Mouse (Mus musculus): Measurements from ENCODE around the gene Ctnnd1.
"Not testable (repeated sequence)": the region's sequence is repeated elsewhere in the genome, so short reads cannot be mapped to it uniquely, and the experiment has no call there.

Gene Ctnnd1

GRCm38 (mm10) chr2:84650464-84651195 lies at the start of gene Ctnnd1:
Gene Ctnnd1 (minus strand): TSS chr2:84650765.
- H3K27me3 ChIP-seq (ENCODE audit: control insufficient read depth, insufficient read depth, low read length, poor library complexity, severe bottlenecking), result no peaks in the 10 kb centered on the region
- no peaks in the 10 kb centered on the region for H3K36me3 ChIP-seq (ENCODE audit: control insufficient read depth, insufficient read depth, low read length, poor library complexity, severe bottlenecking)
- DNase-seq (ENCODE audit: low read depth, low spot score), result no peak

DNA sequence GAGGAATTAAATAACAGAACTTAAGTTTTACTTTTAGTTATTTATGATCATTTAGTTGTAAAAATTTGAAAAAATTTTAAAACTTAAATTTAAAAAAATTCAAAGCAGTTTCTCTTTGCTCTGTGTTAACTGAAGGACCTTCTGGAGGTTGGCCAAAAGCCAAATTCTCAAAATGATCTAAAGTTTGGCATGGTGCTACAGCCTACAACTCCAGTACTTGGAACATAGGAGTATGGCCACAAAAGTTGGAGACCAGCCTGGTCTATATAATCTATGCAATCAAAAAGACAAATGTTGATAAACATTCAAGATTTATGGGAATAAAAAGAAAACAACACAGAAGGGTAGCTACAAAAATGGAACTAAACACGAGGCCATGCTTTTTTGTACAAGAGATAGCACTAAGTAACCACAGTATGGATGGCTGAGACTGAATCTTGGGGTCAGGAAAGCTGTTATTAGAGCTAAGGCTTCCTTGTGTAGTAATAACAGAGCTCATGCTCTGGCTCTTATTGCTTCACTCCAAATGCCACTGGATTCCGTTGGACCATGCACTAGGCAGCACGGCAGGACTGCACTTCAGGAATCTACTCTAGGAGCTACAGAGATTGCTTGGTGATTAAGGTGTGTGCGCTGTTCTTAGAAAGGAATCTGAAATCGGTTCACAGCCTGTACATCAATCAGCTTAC lies 44.6 kb upstream of the Ctnnd1 start:
- no peak for DNase-seq (ENCODE audit: low read depth, low spot score)
- Histone ChIP-seq H3K36me3 (ENCODE audit: control insufficient read depth, insufficient read depth, low read length, poor library complexity, severe bottlenecking) (peaks cover 12% of the 10 kb centered on the region), H3K27me3 (ENCODE audit: control insufficient read depth, insufficient read depth, low read length, poor library complexity, severe bottlenecking) (no peaks in the 10 kb centered on the region)

- H3K36me3 ChIP-seq (ENCODE audit: control insufficient read depth, insufficient read depth, low read length, poor library complexity, severe bottlenecking), result peaks cover 21% of the 10 kb centered on the region
- H3K27me3 ChIP-seq (ENCODE audit: control insufficient read depth, insufficient read depth, low read length, poor library complexity, severe bottlenecking), result no peaks in the 10 kb centered on the region
- no peak for DNase-seq (ENCODE audit: low read depth, low spot score)
These were observed 39.5 kb upstream of the Ctnnd1 start for GRCm38 (mm10) chr2:84690050-84690449.

DNA sequence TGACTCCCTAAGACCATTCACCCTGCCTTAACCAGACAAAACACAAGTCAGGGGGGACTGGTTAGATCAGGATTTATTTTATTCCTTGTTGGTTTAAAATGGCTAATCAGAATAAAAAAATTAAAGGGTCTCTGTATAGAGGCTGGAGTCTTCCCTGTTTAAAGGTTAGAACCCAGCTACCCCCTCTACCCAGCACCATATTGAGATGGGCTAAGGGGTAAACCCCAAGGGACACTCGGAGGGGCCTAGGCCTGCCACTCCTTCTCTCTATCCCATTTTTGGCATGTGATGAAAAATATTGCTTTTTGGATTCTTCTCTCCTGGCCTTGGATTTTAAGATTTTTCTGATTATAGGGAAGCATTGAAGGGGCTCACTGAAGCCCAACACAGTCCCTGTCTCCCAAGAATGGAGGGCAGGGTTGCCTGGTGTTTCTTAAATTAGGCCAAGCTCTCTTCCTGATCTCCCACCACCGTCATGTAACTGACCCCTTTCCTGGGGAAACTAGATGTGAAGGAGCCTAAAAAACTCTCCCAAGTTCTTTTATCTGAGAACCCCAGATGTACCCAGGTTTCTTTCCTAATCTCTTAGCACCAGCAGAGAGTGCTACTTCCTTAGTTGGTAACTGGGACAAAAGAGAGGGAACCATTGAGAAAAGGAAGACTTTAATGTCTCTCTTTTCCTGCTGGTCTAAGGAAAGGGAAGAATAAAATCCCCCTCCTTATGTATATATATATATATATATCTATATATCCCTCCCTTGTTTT lies 37.7 kb upstream of the Ctnnd1 start:
- H3K36me3 ChIP-seq (ENCODE audit: control insufficient read depth, insufficient read depth, low read length, poor library complexity, severe bottlenecking), result peaks cover 21% of the 10 kb centered on the region
- H3K27me3 ChIP-seq (ENCODE audit: control insufficient read depth, insufficient read depth, low read length, poor library complexity, severe bottlenecking), result no peaks in the 10 kb centered on the region
- DNase-seq (ENCODE audit: low read depth, low spot score), result no peak

GRCm38 (mm10) chr2:84682605-84683183 lies 32.1 kb upstream of the Ctnnd1 start:
- DNase-seq (ENCODE audit: low read depth, low spot score), result no peak
- no peaks in the 10 kb centered on the region for H3K27me3 ChIP-seq (ENCODE audit: control insufficient read depth, insufficient read depth, low read length, poor library complexity, severe bottlenecking)

GRCm38 (mm10) chr2:84679016-84679415 lies 28.5 kb upstream of the Ctnnd1 start, which contains the start of gene Tmx2:
Gene Tmx2 (minus strand): TSS chr2:84679140.
- Histone ChIP-seq H3K27me3 (ENCODE audit: control insufficient read depth, insufficient read depth, low read length, poor library complexity, severe bottlenecking) (no peaks in the 10 kb centered on the region), H3K36me3 (ENCODE audit: control insufficient read depth, insufficient read depth, low read length, poor library complexity, severe bottlenecking) (0 out of 2 replicates have a peak, but pooled peaks cover 3% of the 10 kb centered on the region)
- DNase-seq (ENCODE audit: low read depth, low spot score), result no peak

More at GRCm38 (mm10) chr2:84682605-84683183, 32.1 kb upstream of the Ctnnd1 start:
- H3K36me3 ChIP-seq (ENCODE audit: control insufficient read depth, insufficient read depth, low read length, poor library complexity, severe bottlenecking), result peaks cover 6% of the 10 kb centered on the region

DNA sequence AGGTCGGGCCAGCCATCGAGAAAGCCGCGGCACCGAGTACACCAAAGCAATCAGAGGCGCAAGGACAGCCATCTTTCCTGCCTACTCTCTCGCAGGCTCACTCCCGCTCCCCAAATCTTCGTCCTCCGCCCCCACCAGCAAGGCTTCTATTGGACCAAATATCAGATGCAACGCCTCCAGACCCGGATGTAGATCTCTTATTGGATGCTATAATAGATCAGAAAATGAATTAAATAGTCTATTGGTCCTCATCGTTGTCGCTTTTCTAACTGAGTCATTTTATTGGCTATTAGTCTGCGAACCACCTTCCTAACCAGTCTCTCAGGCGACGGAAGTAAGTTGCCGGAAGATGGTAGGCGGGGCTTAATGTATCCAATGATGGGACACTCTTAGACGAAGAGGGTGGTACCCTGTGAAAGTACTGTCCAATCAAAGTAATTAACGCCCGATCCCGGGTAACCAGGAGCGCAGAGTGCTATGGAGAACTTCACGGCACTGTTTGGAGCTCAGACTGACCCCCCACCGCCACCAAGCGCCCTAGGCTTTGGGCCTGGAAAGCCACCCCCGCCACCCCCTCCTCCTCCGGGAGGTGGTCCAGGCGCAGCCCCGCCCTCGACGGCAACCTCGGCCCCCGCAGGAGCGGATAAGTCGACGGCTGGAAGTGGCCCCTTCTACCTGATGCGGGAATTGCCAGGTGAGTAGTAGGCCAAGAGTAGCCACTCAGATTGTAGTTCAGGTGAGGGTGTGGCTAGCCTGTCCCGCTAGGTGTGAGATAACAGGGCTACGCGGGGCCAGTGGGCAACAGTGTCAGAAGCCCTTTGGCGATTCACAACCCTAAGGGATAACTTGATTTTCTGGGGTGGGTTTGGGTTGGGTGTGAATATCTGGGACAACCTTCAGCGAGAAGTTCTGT lies 27.7 kb upstream of the Ctnnd1 start, which contains the start of the genes Gm28635 and Med19:
TSS of gene Gm28635 (minus strand) at position 74 of the 913 bp plus-strand sequence.
TSS of gene Med19 (plus strand) at position 435 of the 913 bp plus-strand sequence.
- peak; percentile 98 for DNase-seq (ENCODE audit: low read depth, low spot score)
- Histone ChIP-seq H3K27me3 (ENCODE audit: control insufficient read depth, insufficient read depth, low read length, poor library complexity, severe bottlenecking) (no peaks in the 10 kb centered on the region), H3K36me3 (ENCODE audit: control insufficient read depth, insufficient read depth, low read length, poor library complexity, severe bottlenecking) (peaks cover 4% of the 10 kb centered on the region; the same call in 1 of the 2 replicates)

DNA sequence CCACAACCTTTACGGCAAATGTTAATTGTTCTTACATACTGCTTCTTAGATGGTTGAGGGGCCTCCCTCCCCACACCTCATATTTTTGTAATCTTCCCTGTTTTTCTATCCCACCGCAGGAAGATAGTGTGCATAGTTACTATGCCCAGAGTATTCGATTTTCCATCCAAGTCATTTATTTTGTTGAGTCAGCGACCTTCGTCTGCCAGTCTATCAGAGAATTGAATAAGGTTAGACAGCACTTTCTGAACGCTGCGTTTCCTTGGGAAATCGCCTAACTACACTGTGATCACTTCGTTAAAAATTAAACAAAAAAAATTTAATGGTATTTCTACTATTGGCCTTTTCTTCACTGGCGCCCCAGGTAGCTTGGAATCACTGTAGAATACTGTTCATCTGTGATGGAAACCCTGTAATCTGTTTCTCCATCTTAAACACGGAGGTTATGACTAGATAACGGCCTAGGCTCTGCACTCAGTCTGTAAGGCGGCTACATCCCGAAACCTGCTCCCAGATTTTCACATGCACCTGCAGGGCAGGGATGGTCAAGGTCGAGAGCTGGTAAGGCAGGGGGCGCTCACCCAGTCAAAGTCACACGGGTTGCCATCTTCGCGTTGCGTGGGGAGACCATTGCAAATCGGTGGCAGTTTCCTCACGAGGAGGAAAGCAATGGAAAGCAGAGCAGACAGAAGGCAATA lies 26.9 kb upstream of the Ctnnd1 start:
- H3K27me3 ChIP-seq (ENCODE audit: control insufficient read depth, insufficient read depth, low read length, poor library complexity, severe bottlenecking), result no peaks in the 10 kb centered on the region
- peaks cover 9% of the 10 kb centered on the region for H3K36me3 ChIP-seq (ENCODE audit: control insufficient read depth, insufficient read depth, low read length, poor library complexity, severe bottlenecking)
- no peak for DNase-seq (ENCODE audit: low read depth, low spot score)

- not testable (repeated sequence) for H3K36me3 ChIP-seq (ENCODE audit: control insufficient read depth, insufficient read depth, low read length, poor library complexity, severe bottlenecking); DNase-seq (ENCODE audit: low read depth, low spot score); H3K27me3 ChIP-seq (ENCODE audit: control insufficient read depth, insufficient read depth, low read length, poor library complexity, severe bottlenecking)
These were observed 21.0 kb upstream of the Ctnnd1 start for GRCm38 (mm10) chr2:84671535-84671934.

DNA sequence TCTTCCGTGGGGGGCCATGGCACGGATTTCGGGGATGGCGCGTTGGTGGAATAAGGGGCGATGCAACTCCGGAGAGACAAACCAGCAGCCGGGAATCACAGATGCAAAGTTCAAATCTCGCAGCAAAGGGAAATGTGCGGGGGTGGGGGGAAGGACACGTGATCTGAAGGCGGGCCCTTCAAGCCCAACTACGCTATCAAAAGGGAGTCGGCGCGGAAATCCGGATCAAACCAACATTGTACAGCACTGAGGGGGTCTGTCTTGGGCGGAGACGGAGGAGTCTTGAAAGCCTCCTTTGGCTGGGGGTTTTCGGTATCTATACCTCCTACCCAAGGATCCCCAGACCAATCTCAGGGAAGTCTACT lies 20.0 kb upstream of the Ctnnd1 start, which contains the start of gene Selenoh:
TSS of gene Selenoh (minus strand) at position 202 of the 365 bp plus-strand sequence.
- H3K27me3 ChIP-seq (ENCODE audit: control insufficient read depth, insufficient read depth, low read length, poor library complexity, severe bottlenecking), result no peaks in the 10 kb centered on the region; the same call in 1 of the 2 replicates
- DNase-seq (ENCODE audit: low read depth, low spot score), result peak; percentile 92
- peaks cover 8% of the 10 kb centered on the region for H3K36me3 ChIP-seq (ENCODE audit: control insufficient read depth, insufficient read depth, low read length, poor library complexity, severe bottlenecking)

- peak; percentile 31 for DNase-seq (ENCODE audit: low read depth, low spot score)
- peaks cover 8% of the 10 kb centered on the region for H3K36me3 ChIP-seq (ENCODE audit: control insufficient read depth, insufficient read depth, low read length, poor library complexity, severe bottlenecking)
- H3K27me3 ChIP-seq (ENCODE audit: control insufficient read depth, insufficient read depth, low read length, poor library complexity, severe bottlenecking), result no peaks in the 10 kb centered on the region; the same call in 1 of the 2 replicates
These were observed 19.4 kb upstream of the Ctnnd1 start for GRCm38 (mm10) chr2:84669828-84670568.

DNA sequence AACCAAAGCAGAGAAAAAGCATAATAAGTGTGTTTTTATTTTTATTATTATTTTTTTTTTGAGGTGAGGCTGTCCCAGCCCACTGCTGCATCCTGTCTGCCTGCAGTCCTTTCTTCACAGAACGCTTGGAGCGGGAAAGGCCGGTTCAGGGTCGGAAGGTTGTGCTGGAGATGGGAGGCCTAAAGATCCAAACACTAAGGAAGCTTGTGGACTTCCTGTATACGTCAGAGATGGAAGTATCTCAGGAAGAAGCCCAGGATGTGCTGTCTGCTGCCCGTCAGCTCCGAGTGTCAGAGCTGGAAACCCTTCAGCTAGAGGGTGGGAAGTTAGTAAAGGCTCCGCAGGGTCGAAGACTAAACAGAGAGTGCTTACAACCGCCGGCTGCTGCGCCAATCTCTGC lies 15.5 kb upstream of the Ctnnd1 start:
- H3K36me3 ChIP-seq (ENCODE audit: control insufficient read depth, insufficient read depth, low read length, poor library complexity, severe bottlenecking), result no peaks in the 10 kb centered on the region
- peaks cover 2% of the 10 kb centered on the region; the same call in 1 of the 2 replicates for H3K27me3 ChIP-seq (ENCODE audit: control insufficient read depth, insufficient read depth, low read length, poor library complexity, severe bottlenecking)
- DNase-seq (ENCODE audit: low read depth, low spot score), result no peak

Data from splenic B cell, adult 2 months (primary cell).